Mouse (Mus musculus): ENCODE data around the gene Bach2. TPM values are rescaled to one million over a fixed set of nuclear protein-coding genes. Genes with fewer than 3 reads are reported as not detected.
A peak's percentile ranks its signal among the peaks of the same experiment; 100 is the strongest.

Bach2 gene
- polyA plus RNA-seq, 1 experiment from 2014 or later = 5.8 TPM

DNA sequence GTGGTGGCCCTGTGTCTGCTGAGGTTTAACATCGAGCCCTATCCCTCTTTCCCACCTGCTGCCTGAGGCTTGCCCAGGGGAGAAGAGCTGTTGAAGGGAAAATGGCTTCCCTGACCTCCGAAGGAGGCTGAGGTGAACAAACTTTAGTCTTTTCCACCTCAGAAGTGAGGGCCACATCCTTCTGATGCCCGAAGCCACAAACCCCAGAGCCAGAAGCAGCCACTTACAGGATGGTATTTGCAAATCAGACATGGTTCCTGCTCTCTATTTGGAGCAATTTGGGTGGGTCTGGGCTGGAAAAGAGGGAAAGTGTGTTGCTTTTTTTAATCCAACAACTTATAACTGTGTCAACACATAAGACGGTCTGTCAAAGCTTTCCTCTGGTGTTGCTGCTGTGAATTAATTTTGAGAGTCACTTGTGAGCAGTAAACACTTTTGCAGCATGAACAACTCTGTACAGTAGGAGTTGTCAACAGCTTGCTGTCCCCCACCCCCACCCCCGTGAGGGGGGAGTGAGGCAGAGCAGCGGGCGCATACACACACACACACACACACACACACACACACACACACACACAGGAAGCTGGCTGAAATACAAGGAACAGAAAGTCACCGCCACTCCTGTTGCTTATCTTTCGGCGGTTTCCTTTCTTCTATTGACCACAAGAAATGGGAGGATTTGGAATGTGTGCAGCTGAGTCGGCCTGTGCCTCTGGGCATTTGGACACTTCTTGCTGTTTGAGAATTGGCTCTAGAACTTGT, 149.1 kb downstream of the Bach2 start:
- H3K4me3 ChIP-seq = no peak overlapping the region
- no peak for ATAC-seq (ENCODE audit: insufficient number of reproducible peaks, low FRiP score, low TSS enrichment, low read depth)
- H3K4me2 ChIP-seq = no peak overlapping the region
- no peak overlapping the region for H3K9ac ChIP-seq
- no peaks in the 10 kb centered on the region for H3K27me3 ChIP-seq
- WGBS = 43% methylated on average over 11 of the region's 11 CpGs
- H3K27ac ChIP-seq = peak overlapping the region; percentile 57
- no peaks in the 10 kb centered on the region for H3K36me3 ChIP-seq
- no peaks in the 10 kb centered on the region for H3K9me3 ChIP-seq
- H3K4me1 ChIP-seq = peaks cover 31% of the 10 kb centered on the region

DNA sequence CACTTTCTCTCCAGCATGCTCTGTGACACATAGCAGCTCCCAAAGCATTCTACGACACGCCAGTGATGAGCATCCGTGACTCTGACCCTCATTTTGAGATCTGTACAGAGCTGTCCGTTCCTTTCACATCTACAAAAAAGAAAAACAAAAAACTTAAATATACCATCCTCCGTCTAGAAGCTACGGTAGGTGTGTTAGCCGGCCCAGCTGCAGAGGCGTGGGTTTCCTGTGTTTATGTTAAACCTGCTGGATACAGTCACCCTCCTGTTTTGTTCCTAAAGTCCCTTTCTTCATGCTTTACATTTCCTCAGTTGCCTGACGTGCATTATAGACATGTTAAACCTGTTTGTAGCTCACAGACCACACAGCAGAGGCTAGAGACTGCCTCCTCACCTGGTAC, 150.0 kb downstream of the Bach2 start:
- H3K4me3 ChIP-seq = no peak overlapping the region
- H3K4me2 ChIP-seq = no peak overlapping the region
- no peak overlapping the region for H3K9ac ChIP-seq
- H3K27ac ChIP-seq = no peak overlapping the region
- no peaks in the 10 kb centered on the region for H3K9me3 ChIP-seq
- WGBS = 70% methylated on average over 9 of the region's 9 CpGs
- ATAC-seq (ENCODE audit: insufficient number of reproducible peaks, low FRiP score, low TSS enrichment, low read depth) = no peak
- no peaks in the 10 kb centered on the region for H3K27me3 ChIP-seq
- peaks cover 29% of the 10 kb centered on the region for H3K4me1 ChIP-seq
- H3K36me3 ChIP-seq = no peaks in the 10 kb centered on the region

DNA sequence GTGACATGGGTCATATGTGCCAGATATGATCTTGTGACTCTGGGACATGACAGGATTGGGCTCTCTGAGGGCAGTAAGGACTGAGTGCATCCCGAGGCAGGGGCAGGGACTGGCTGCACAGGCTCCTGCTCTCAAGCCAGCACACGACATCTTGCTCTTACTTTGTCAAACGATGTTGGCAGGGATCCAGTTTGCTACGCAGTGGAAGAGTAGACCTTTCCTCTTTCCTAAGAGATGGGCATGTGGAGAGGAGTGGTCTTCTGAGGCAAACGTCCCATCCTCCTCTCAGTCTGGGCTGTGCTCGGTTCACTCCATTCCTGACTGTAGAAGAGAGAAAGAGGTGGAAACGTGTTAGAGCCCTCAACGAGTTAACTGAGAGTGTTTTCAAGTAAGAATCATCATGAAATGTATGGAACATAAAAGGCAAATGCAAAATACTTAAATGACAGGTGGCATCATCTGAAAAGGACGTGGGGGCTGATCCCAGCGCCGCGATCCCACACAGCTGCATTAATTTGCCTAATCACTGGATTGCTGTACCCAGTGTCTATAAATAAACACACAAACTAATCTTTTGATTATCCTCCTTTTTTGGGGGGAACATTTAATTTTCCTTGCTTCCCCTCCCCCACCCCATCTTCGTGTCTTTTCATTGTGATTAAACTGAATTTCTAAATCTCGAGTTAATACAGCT, 150.7 kb downstream of the Bach2 start:
- no peak overlapping the region for H3K4me2 ChIP-seq
- H3K9me3 ChIP-seq = no peaks in the 10 kb centered on the region
- no peak overlapping the region for H3K9ac ChIP-seq
- peaks cover 29% of the 10 kb centered on the region for H3K4me1 ChIP-seq
- no peaks in the 10 kb centered on the region for H3K27me3 ChIP-seq
- WGBS = 60% methylated on average over 14 of the region's 14 CpGs
- H3K4me3 ChIP-seq = no peak overlapping the region
- H3K27ac ChIP-seq = no peak overlapping the region
- ATAC-seq (ENCODE audit: insufficient number of reproducible peaks, low FRiP score, low TSS enrichment, low read depth) = no peak
- H3K36me3 ChIP-seq = no peaks in the 10 kb centered on the region

DNA sequence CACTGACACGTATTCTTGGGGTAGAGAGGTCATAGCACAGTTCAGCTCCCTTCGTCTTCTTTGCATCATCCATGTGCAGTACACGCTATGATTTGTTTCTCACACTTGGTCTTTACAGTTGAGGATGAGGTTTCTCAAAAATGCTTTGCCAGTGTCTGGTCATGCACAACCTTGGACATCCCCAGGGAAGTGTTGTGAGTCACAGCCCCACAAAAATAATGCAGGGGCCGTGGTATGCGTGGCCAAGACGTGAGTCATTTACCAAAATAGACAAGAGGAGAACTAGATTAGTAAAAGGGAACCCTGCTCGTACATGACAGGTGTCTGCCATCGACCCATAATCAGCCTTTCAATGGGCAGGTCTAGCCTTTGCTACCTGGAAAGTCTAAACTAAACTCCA, 152.7 kb downstream of the Bach2 start:
- no peak overlapping the region for H3K27ac ChIP-seq
- no peaks in the 10 kb centered on the region for H3K27me3 ChIP-seq
- H3K36me3 ChIP-seq = no peaks in the 10 kb centered on the region
- WGBS = 81% methylated on average over 8 of the region's 8 CpGs
- no peak for ATAC-seq (ENCODE audit: insufficient number of reproducible peaks, low FRiP score, low TSS enrichment, low read depth)
- H3K9me3 ChIP-seq = no peaks in the 10 kb centered on the region
- H3K4me2 ChIP-seq = no peak overlapping the region
- no peak overlapping the region for H3K9ac ChIP-seq
- no peak overlapping the region for H3K4me3 ChIP-seq
- H3K4me1 ChIP-seq = peaks cover 28% of the 10 kb centered on the region

DNA sequence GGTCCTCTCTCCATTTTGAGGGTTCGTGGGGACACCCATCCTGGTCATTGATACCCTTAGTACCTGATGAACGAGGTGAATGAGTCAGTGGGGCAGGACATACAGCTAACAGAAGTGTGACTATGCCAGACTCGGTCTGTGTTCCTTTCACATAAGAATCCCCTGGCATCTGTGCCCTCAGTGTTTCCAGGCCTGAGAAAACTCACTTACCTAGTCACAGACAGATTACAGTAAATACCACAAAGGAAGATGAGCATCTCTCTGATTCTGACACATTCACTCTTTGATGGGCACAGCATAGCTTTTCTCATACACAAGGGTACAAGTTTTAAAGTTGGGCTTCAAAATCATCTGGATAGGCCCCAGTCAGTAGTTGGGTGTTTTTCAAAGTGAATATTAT, 154.6 kb downstream of the Bach2 start:
- Histone ChIP-seq H3K4me2 (no peak overlapping the region), H3K4me1 (peaks cover 10% of the 10 kb centered on the region), H3K9me3 (no peaks in the 10 kb centered on the region), H3K36me3 (no peaks in the 10 kb centered on the region), H3K27ac (no peak overlapping the region), H3K9ac (no peak overlapping the region), H3K4me3 (no peak overlapping the region), H3K27me3 (no peaks in the 10 kb centered on the region)
- ATAC-seq (ENCODE audit: insufficient number of reproducible peaks, low FRiP score, low TSS enrichment, low read depth) = no peak
- WGBS = 82% methylated on average over 3 of the region's 3 CpGs

DNA sequence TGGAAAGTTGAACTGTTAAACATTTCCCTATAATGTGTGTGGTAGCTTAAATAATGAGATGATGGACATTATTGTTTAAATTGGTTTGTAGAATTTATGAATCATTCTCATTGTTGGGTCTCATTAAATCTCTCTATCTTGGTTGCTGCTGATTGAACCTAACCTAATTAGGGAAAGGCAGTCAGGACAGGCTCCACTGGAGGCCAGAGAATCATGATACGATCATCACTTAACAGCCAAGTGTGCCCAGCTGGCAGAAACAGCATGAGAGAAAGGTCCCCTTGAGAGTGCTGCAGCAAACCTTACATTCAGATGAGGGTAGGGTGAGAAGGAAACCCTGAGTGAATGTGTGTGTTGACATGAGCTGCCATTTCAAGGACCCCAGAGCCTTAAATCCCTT, 155.3 kb downstream of the Bach2 start:
- no peaks in the 10 kb centered on the region for H3K27me3 ChIP-seq
- H3K9ac ChIP-seq = no peak overlapping the region

DNA sequence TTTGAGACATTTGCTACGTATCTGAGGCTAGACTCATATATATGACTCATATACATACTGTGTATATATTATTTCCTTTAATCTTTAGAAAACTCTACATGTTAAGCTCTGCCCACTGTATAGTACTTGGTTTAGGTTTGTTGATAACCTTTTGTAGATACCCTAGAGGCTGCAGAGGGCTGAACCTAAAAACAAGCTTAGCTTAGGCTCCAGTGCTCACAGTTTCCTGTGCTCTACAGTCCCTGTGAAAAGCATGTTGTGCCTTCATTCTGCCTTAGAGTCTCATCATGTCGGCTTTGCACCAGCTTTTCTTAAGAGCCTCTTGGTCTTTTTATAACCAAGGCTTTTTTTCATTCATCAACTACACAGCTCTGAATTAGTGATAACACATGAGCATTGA, 156.2 kb downstream of the Bach2 start:
- 86% methylated on average over 2 of the region's 2 CpGs for WGBS
- no peak for ATAC-seq (ENCODE audit: insufficient number of reproducible peaks, low FRiP score, low TSS enrichment, low read depth)
- no peak overlapping the region for H3K9ac ChIP-seq
- H3K4me2 ChIP-seq = no peak overlapping the region
- no peaks in the 10 kb centered on the region for H3K9me3 ChIP-seq
- H3K27ac ChIP-seq = no peak overlapping the region
- H3K27me3 ChIP-seq = no peaks in the 10 kb centered on the region
- no peaks in the 10 kb centered on the region for H3K4me1 ChIP-seq
- no peak overlapping the region for H3K4me3 ChIP-seq
- H3K36me3 ChIP-seq = no peaks in the 10 kb centered on the region

More for the DNA sequence above, 155.3 kb downstream of the Bach2 start:
- ATAC-seq (ENCODE audit: insufficient number of reproducible peaks, low FRiP score, low TSS enrichment, low read depth) = no peak
- H3K4me1 ChIP-seq = peaks cover 3% of the 10 kb centered on the region
- H3K27ac ChIP-seq = no peak overlapping the region
- H3K9me3 ChIP-seq = no peaks in the 10 kb centered on the region
- WGBS = 67% methylated on average over 1 of the region's 1 CpGs
- H3K4me3 ChIP-seq = no peak overlapping the region
- no peak overlapping the region for H3K4me2 ChIP-seq
- no peaks in the 10 kb centered on the region for H3K36me3 ChIP-seq

DNA sequence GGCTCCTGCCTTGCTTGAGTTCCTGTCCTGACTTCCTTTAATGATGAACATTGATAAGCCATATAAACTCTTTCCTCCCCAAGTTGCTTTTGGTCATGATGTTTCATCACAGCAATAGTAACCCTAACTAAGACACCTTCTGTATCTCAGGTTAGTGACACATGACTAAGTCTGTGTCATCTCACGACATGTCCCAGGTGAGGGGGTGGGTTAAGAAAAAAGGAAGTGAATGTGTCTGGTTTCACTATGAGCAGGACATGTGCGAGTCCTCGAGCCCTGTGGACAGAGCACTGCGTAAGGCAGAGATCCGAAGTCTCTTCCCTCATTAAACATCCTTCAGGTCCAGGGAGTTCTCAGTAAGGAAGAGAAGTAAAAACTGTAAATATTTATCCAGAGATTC, 162.9 kb downstream of the Bach2 start:
- Histone ChIP-seq H3K36me3 (no peaks in the 10 kb centered on the region), H3K4me3 (no peak overlapping the region), H3K27ac (no peak overlapping the region), H3K27me3 (no peaks in the 10 kb centered on the region), H3K4me1 (no peaks in the 10 kb centered on the region), H3K9me3 (no peaks in the 10 kb centered on the region), H3K4me2 (no peak overlapping the region), H3K9ac (no peak overlapping the region)
- 88% methylated on average over 5 of the region's 5 CpGs for WGBS
- no peak for ATAC-seq (ENCODE audit: insufficient number of reproducible peaks, low FRiP score, low TSS enrichment, low read depth)

DNA sequence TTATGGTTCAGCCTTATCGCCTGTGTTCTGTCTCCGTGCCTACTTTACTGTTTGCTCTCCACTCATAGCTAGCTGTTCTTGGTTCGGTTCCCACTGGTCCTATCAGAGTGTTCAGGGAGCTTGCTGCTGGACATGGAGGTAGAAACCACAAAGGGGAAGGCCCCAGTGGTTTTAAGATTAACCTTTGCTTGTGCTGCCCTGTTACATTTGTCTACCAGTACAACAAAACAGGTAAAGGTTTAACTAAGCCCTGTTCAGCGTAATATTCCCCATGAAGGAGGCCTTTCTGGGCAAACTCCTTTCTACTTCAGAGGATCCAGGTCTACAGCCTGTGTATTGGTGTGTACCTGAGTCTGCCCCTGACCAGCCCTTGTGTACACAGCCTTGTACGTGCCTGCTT, 164.9 kb downstream of the Bach2 start:
- H3K9me3 ChIP-seq = no peaks in the 10 kb centered on the region
- ATAC-seq (ENCODE audit: insufficient number of reproducible peaks, low FRiP score, low TSS enrichment, low read depth) = no peak
- H3K4me2 ChIP-seq = no peak overlapping the region
- no peaks in the 10 kb centered on the region for H3K36me3 ChIP-seq
- H3K27ac ChIP-seq = no peak overlapping the region
- no peaks in the 10 kb centered on the region for H3K4me1 ChIP-seq
- no peak overlapping the region for H3K4me3 ChIP-seq
- no peaks in the 10 kb centered on the region for H3K27me3 ChIP-seq
- 89% methylated on average over 5 of the region's 5 CpGs for WGBS
- no peak overlapping the region for H3K9ac ChIP-seq

DNA sequence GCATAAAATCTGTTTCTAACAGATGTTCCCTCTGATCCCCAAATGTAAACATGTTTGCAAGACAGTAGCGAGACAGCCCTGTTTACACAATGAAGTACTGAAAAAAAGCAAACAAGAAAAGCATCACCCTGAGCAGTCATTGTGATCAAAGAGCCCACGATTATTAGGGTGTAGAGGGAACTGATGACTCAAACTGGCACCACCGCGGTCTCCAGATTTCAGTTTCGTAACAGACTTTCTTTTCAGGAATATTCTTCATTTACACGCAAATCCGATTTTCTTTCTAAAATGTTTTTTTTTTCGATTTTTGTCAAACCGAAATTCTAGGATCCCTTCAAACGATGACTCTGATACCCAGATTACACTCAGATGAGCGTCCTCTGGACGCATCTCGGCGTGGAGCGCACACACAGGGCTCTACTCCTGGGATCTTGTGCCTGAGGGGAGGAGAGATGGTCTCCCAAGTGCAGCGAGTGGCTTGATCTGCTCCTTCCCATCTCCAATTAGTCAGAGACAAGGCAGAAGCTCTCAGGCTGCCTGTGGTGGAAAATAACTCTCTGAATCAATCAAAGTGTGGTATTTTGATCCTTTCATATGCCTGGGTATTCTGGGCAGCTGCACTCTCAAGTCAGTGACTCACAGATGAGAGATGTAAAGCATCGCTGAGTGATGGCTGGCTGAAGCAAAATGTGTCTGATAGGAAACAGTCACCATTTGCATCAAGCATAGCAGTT, 166.7 kb downstream of the Bach2 start:
- Histone ChIP-seq H3K9ac (no peak overlapping the region), H3K27me3 (no peaks in the 10 kb centered on the region), H3K4me1 (peaks cover 7% of the 10 kb centered on the region; the same call in 1 of the 2 replicates), H3K9me3 (no peaks in the 10 kb centered on the region), H3K4me2 (no peak overlapping the region), H3K36me3 (no peaks in the 10 kb centered on the region), H3K4me3 (no peak overlapping the region), H3K27ac (no peak overlapping the region)
- ATAC-seq (ENCODE audit: insufficient number of reproducible peaks, low FRiP score, low TSS enrichment, low read depth) = no peak
- WGBS = 80% methylated on average over 17 of the region's 17 CpGs

DNA sequence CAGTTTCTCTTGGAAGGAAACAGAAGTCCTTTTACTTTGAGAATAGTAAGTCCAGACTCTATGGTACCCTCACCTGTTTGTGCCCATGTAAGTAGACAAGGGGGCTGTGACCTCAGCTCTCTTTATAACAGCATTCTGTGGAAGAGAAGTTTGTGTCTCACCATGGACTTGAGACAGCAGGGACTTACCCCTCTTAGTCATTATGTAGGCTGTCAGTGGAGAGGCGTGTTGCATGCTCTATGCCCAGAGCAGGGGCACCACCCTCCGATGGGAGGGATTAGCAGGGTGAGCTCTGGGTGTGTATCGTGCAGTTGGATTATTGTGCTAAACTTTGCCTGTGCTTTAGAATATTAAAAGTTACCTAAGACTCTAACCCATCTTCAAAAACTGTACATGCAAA, 167.4 kb downstream of the Bach2 start:
- H3K4me2 ChIP-seq = no peak overlapping the region
- H3K4me1 ChIP-seq = peaks cover 7% of the 10 kb centered on the region; the same call in 1 of the 2 replicates
- no peak overlapping the region for H3K27ac ChIP-seq
- no peak overlapping the region for H3K4me3 ChIP-seq
- H3K9ac ChIP-seq = no peak overlapping the region
- H3K36me3 ChIP-seq = no peaks in the 10 kb centered on the region
- 85% methylated on average over 3 of the region's 3 CpGs for WGBS
- no peaks in the 10 kb centered on the region for H3K27me3 ChIP-seq
- no peak for ATAC-seq (ENCODE audit: insufficient number of reproducible peaks, low FRiP score, low TSS enrichment, low read depth)
- H3K9me3 ChIP-seq = no peaks in the 10 kb centered on the region

DNA sequence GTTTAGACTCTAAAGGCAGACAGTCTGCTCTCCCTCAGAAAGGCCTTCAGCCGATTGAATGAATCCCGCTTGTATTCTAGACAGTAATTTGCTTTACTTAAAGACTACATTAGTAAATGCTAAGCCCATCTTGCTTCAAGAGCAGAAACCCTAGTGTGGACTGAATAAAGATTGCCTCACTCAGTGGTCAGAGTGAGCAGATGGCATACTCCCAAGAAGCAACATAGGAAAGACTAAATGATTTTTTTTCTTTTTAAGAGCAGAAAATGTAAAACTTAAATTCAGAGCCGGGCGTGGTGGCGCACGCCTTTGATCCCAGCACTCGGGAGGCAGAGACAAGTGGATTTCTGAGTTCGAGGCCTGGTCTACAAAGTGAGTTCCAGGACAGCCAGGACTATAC, 169.9 kb downstream of the Bach2 start:
- Histone ChIP-seq H3K27me3 (no peaks in the 10 kb centered on the region), H3K4me1 (peaks cover 7% of the 10 kb centered on the region; the same call in 1 of the 2 replicates), H3K36me3 (no peaks in the 10 kb centered on the region), H3K27ac (no peak overlapping the region), H3K9me3 (no peaks in the 10 kb centered on the region), H3K4me3 (no peak overlapping the region), H3K4me2 (no peak overlapping the region), H3K9ac (no peak overlapping the region)
- 89% methylated on average over 8 of the region's 8 CpGs for WGBS
- no peak for ATAC-seq (ENCODE audit: insufficient number of reproducible peaks, low FRiP score, low TSS enrichment, low read depth)
